Mouse (Mus musculus) stomach, embryonic 14.5 days (tissue): ENCODE results near the gene Dnajc5. TPM values are rescaled to one million over a fixed set of nuclear protein-coding genes. Genes with fewer than 3 reads are reported as not detected.

Experiments
- ATAC-seq: fragments of 200-750 bp; cut with Nextera tagmentation; 2 replicates; pipeline ENCODE4 v1.8.0; 2017; ENCODE audit warnings: low read depth, moderate TSS enrichment; ENCODE audit not compliant: insufficient number of reproducible peaks, insufficient read depth, low FRiP score
- H3K27ac ChIP-seq: fragments of 300-500 bp; sonication (generic); 2 replicates; pipeline ENCODE4 v1.5.1; 2014; ENCODE audit warnings: mild to moderate bottlenecking, low read length, moderate library complexity, mixed read lengths
- H3K27me3 ChIP-seq: fragments of 300-500 bp; sonication (generic); 2 replicates; pipeline ENCODE4 v1.6.1; 2014; ENCODE audit warnings: low read length, control low read depth, mixed read lengths; ENCODE audit not compliant: control insufficient read depth, insufficient read depth
- H3K36me3 ChIP-seq: fragments of 300-500 bp; sonication (generic); 2 replicates; pipeline ENCODE4 v1.6.1; 2014; ENCODE audit warnings: mild to moderate bottlenecking, control low read depth, low read length, moderate library complexity, mixed read lengths; ENCODE audit not compliant: control insufficient read depth, insufficient read depth
- H3K4me1 ChIP-seq: fragments of 300-500 bp; sonication (generic); 2 replicates; pipeline ENCODE4 v1.6.1; 2014; ENCODE audit warnings: low read length, control low read depth, mixed read lengths; ENCODE audit not compliant: control insufficient read depth, insufficient read depth
- H3K4me2 ChIP-seq: fragments of 300-500 bp; sonication (generic); replicated peaks from 2 replicates; pipeline ENCODE4 v1.6.1; 2014; ENCODE audit warnings: low read depth, low read length, control low read depth
- H3K4me3 ChIP-seq: fragments of 300-500 bp; sonication (generic); 2 replicates; pipeline ENCODE4 v1.5.1; 2014; ENCODE audit warnings: low read depth, low read length, control low read depth
- H3K9ac ChIP-seq: fragments of 300-500 bp; sonication (generic); replicated peaks from 2 replicates; pipeline ENCODE4 v1.6.1; 2014; ENCODE audit warnings: low read depth, mild to moderate bottlenecking, control low read depth, low read length, moderate library complexity, mixed read lengths
- H3K9me3 ChIP-seq: fragments of 300-500 bp; sonication (generic); 2 replicates; pipeline ENCODE4 v1.6.1; 2016; ENCODE audit warnings: low read depth, low read length, control low read depth; ENCODE audit not compliant: control insufficient read depth
- WGBS: fragments of 180-500 bp; shearing (Covaris S2); extraction: QIAGEN DNeasy Blood & Tissue Kit; methylation state at CpG from one replicate; pipeline ENCODE4 v1.1.7; 2014; 5-methylcytosine and 5-hydroxymethylcytosine counted together
- polyA plus RNA-seq: library from polyadenylated mRNA; unstranded; fragments of >200 nt; fragmentation: Nextera tagmentation; extraction: Ambion mirVana; gene quantifications from 2 replicates; pipeline ENCODE4 v1.2.1, GENCODE M21; 2014

Gene Dnajc5
- polyA plus RNA-seq, 1 experiment from 2014 or later = 83.1 TPM

- Histone ChIP-seq H3K4me3 (no peak overlapping the region), H3K36me3 (peaks cover 50% of the 10 kb centered on the region), H3K27ac (no peak overlapping the region), H3K4me2 (no peak overlapping the region), H3K27me3 (no peaks in the 10 kb centered on the region), H3K9ac (no peak overlapping the region), H3K9me3 (no peaks in the 10 kb centered on the region), H3K4me1 (no peaks in the 10 kb centered on the region)
- 87% methylated on average over 5 of the region's 5 CpGs for WGBS
- no peak for ATAC-seq
These were observed 28.4 kb downstream of the Dnajc5 start for GRCm38 (mm10) chr2:181548682-181549081.

GRCm38 (mm10) chr2:181550233-181550632 is 29.9 kb downstream of the Dnajc5 start:
- H3K27me3 ChIP-seq = no peaks in the 10 kb centered on the region
- 89% methylated on average over 2 of the region's 2 CpGs for WGBS
- no peak overlapping the region for H3K4me3 ChIP-seq
- no peak overlapping the region for H3K27ac ChIP-seq
- ATAC-seq = no peak
- H3K9ac ChIP-seq = no peak overlapping the region
- H3K9me3 ChIP-seq = no peaks in the 10 kb centered on the region
- H3K4me2 ChIP-seq = no peak overlapping the region
- no peaks in the 10 kb centered on the region for H3K4me1 ChIP-seq
- peaks cover 50% of the 10 kb centered on the region for H3K36me3 ChIP-seq

DNA sequence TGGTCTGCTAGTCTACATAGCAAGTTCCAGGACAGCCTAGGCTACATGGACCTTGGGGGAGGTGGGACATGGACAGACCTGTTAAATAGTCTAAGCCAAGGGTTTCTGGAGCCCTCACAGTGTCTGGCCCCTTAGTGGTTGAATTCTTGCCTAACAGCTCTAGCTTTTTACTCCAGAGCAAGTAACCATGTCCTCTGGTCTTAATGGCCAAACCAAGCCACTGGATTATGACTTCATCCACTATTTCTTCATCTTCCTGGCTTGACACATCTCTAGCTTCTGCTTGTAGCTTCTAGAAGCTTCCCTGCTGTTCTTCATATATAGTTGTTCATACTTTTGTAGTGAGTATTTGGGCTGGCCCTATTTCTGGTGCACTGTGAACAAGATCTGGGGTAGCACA is 33.5 kb downstream of the Dnajc5 start:
- Histone ChIP-seq H3K27ac (no peak overlapping the region), H3K4me3 (no peak overlapping the region), H3K36me3 (peaks cover 35% of the 10 kb centered on the region), H3K4me2 (no peak overlapping the region), H3K4me1 (no peaks in the 10 kb centered on the region), H3K9ac (no peak overlapping the region), H3K27me3 (no peaks in the 10 kb centered on the region), H3K9me3 (no peaks in the 10 kb centered on the region)
- no peak for ATAC-seq

DNA sequence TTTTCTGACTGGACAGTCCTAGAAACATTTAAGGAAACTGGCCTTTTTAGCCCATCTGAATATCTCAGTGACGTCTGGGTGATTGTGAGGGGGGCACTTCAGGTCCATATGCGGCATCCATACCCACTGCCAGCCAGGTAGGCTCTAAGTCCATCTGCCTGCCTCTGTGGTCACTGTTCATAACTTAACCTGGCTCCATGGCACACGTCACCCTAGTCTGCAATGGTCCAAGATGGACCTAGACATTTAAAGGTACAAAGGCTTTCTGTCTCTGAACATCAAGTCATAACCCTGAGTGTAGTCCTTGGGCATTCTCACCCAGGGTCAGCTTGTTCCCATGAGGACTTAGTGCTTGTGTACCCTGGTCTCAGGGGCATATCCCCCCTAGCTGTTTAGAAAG is 47.1 kb downstream of the Dnajc5 start:
- ATAC-seq = no peak
- no peaks in the 10 kb centered on the region for H3K4me1 ChIP-seq
- H3K9me3 ChIP-seq = peaks cover 7% of the 10 kb centered on the region; the same call in 1 of the 2 replicates
- no peak overlapping the region for H3K4me3 ChIP-seq
- no peak overlapping the region for H3K4me2 ChIP-seq
- H3K27me3 ChIP-seq = no peaks in the 10 kb centered on the region
- WGBS = 85% methylated on average over 3 of the region's 3 CpGs
- no peak overlapping the region for H3K27ac ChIP-seq
- H3K36me3 ChIP-seq = peaks cover 13% of the 10 kb centered on the region; the same call in 1 of the 2 replicates
- no peak overlapping the region for H3K9ac ChIP-seq

- Histone ChIP-seq H3K9me3 (peaks cover 7% of the 10 kb centered on the region; the same call in 1 of the 2 replicates), H3K4me1 (no peaks in the 10 kb centered on the region), H3K4me2 (no peak overlapping the region), H3K4me3 (no peak overlapping the region), H3K27ac (no peak overlapping the region), H3K36me3 (peaks cover 21% of the 10 kb centered on the region; the same call in 1 of the 2 replicates), H3K9ac (no peak overlapping the region), H3K27me3 (no peaks in the 10 kb centered on the region)
- WGBS = 73% methylated on average over 7 of the region's 7 CpGs
- no peak for ATAC-seq
These were observed 48.2 kb downstream of the Dnajc5 start for GRCm38 (mm10) chr2:181568272-181569008.

DNA sequence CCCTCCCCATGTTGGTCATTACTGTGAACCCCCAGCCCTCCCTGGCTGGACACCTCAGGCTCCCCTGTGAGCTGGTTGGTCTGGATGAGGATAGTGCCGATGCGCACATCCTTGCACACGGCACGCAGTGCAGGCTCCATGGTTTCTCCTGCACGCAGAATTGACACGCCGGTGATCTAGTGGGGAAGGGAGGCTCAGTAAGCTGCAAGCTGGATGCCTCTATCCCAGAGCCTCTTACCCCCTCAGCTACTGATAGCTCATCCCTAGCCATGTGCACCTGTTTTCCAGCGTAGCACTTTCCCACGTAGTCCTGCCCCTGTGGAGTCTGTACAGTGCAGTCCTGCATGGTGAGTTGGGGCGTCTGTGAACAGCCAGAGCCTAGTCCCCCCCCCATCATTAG is 49.6 kb downstream of the Dnajc5 start:
- Histone ChIP-seq H3K9ac (no peak overlapping the region), H3K4me3 (no peak overlapping the region), H3K27me3 (no peaks in the 10 kb centered on the region), H3K4me2 (no peak overlapping the region), H3K9me3 (peaks cover 7% of the 10 kb centered on the region; the same call in 1 of the 2 replicates), H3K27ac (no peak overlapping the region), H3K4me1 (no peaks in the 10 kb centered on the region), H3K36me3 (peaks cover 25% of the 10 kb centered on the region; the same call in 1 of the 2 replicates)
- peak; percentile 38; the same call in 1 of the 2 replicates for ATAC-seq
- WGBS = 94% methylated on average over 10 of the region's 10 CpGs

DNA sequence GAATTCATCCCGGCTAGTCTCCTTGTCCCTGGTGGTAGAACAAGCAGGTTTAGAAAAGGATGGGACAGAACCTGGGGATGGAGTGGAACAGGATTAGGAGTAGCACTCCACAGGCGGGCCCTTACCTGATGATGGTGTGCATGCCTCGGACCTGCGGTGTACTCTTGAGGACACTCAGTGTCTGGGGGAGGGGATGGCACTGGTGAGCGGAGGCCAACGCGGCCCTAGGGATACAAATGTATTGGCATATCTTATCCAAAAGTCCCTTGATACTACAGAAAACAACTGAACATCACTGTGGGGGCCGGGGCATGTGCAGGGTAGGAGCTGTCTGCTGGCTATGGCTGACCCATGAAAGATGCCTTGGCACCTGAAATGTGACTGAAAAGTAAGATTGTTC is 50.1 kb downstream of the Dnajc5 start:
- Histone ChIP-seq H3K4me1 (no peaks in the 10 kb centered on the region), H3K9me3 (peaks cover 5% of the 10 kb centered on the region; the same call in 1 of the 2 replicates), H3K27me3 (no peaks in the 10 kb centered on the region), H3K9ac (no peak overlapping the region), H3K27ac (no peak overlapping the region), H3K4me3 (no peak overlapping the region), H3K36me3 (peaks cover 25% of the 10 kb centered on the region; the same call in 1 of the 2 replicates), H3K4me2 (no peak overlapping the region)
- ATAC-seq = no peak
- WGBS = 92% methylated on average over 8 of the region's 8 CpGs

- Histone ChIP-seq H3K4me3 (no peak overlapping the region), H3K36me3 (peaks cover 25% of the 10 kb centered on the region; the same call in 1 of the 2 replicates), H3K9me3 (no peaks in the 10 kb centered on the region), H3K4me2 (no peak overlapping the region), H3K9ac (no peak overlapping the region), H3K27ac (no peak overlapping the region), H3K27me3 (no peaks in the 10 kb centered on the region), H3K4me1 (no peaks in the 10 kb centered on the region)
- 58% methylated on average over 6 of the region's 6 CpGs for WGBS
- 0 out of 2 replicates have a peak, but pooled peaks have one; percentile 38 for ATAC-seq
These were observed 50.8 kb downstream of the Dnajc5 start for GRCm38 (mm10) chr2:181570921-181571595.
